Mouse (Mus musculus) lung, postnatal 36 days (tissue): ENCODE measurements around the gene Acp7.
"Not testable (repeated sequence)": the region's sequence is repeated elsewhere in the genome, so short reads cannot be mapped to it uniquely, and the experiment has no call there.

Source experiments
- DNase-seq: peaks from one replicate; pipeline ENCODE4 v3.0.0; 2022; ENCODE audit warnings: mixed read lengths

The Acp7 gene

DNA sequence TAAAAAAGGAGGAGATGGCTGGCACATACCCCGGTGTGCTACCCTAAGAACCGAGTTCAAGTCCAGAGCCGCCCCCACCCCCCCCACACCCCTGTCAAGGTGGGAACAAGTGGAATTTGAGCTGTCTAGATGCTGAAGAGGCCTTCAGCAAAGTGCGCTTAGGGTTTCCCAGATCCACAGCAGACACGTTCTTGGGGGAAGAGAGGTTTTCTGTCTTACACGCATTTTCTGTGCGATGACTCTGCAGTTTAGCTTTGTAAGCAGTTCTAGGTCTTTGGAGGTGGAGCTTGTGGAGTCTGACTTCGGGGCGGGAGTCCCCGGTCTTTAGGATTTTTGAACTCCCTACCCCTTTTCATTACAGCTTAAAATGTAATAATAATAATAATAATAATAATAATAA is at the start of gene Acp7:
Acp7 (minus strand) TSS at position 260 of the 400 bp plus-strand sequence.
- DNase-seq: no peak

GRCm38 (mm10) chr7:28677624-28678023 is 46.5 kb upstream of the Acp7 start:
- DNase-seq: no peak

DNA sequence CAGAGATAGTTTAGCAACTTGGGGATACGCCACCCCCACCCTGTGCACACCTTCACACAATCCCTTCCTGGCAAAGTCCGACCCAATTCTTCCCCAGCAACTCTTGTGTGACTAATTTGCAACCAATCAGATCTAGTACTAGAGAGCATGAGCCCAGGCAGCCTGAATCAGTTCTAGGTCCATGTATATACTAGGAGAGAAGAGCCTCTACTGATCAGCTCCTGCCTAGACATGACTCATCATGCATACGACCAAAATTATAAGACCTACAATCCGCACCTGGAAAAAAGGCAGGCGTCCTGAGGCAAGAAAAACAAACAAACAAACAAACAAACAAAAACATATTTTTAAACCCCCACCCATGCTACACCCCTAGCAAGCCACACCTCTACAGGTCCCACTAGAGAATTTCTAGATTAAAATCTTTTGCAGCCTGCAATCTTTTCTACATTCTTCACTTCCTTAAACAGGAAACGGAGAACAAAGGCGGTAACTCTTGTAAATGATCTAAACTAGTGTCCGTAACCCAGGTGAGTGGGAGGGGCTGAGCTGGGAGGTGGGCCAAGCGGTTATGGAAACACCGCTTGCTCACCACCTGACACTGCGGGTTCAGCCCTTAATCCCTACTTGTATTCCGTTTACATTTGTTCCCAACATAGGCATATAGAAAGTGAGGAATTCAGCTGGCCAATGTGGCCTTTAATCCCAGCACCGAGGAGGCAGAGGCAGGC is 45.8 kb upstream of the Acp7 start:
- peak; percentile 23 for DNase-seq

DNA sequence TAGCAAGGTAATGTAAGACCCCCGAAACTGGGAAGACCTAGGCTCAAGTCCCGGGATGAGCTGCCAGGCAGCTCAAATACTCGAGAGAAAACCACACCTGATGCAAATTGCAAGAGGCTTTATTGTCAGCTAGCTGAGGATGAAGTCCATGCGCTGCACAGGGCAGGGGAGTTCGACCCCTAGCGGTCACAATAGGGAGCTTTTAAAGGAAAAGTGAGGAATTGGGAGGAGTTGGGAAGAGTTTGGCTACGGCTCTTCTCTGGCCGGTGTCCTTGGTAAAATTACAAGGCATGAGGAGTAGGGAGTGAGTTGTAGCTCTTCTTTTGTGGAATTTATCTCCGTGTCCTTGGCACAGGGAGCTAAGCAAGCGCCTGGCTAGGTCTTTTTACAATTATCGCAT is 44.6 kb upstream of the Acp7 start:
- DNase-seq: peak; percentile 52

- no peak for DNase-seq
These were observed 43.9 kb upstream of the Acp7 start for GRCm38 (mm10) chr7:28674994-28675393.

DNA sequence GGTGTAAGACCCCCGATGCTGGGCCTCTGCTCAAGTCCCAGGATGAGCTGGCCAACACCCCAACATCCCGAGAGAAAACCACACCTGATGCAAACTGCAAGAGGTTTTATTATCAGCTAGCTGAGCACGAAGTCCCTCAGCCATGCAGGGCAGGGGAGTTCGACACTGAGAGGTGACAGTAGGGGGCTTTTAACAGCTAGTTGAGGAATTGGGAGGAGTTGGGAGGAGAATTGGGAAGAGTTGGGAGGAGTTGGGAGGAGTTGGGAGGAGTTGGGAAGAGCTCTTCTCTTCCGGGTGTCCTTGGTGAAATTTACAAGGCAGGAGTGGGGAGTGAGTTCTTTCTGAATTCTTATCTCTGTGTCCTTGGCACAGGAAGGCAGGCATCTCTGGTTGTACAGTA is 41.7 kb upstream of the Acp7 start:
- DNase-seq: not testable (repeated sequence)

DNA sequence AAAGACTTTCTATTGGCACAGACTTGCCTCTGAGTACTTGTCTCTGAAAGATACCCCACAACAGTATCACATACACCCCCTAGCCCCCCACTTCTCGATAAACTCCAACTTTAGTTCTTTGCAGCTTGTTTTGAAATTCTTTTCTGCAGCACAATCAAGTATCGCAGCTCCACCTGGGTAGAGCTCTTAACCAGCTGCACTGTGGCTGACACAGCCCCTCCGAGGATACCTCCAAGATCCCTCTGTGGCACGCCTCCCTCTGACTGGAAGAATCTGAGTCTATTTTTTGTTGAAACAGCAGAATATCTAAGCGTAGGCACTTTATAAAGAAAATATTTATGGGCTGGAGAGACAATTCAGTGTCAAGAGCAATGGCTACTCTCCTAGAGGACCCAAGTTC is 41.1 kb upstream of the Acp7 start:
- no peak for DNase-seq

- DNase-seq: peak; percentile 27
These were observed 40.0 kb upstream of the Acp7 start for GRCm38 (mm10) chr7:28671172-28671571.

GRCm38 (mm10) chr7:28665620-28666579 is 34.8 kb upstream of the Acp7 start:
- peak; percentile 8 for DNase-seq

DNA sequence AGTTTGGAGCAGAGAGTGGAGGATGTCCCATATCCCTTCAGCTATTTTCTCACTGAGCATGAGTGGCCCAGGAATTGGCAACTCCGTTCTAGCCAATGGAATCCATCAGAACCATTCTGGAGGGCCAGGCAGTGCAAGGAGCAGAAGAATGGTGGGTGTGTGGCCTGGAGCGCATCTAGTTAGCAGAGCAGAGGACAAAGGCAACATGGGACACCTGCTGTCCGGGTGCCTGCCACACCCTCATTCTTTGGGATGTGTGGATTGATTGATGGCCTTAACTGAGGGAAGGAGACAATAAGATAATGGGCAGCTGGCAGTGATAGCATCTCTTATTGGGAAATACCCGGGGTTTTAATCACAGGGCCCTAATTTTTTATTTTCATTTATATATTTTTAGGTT is 25.3 kb upstream of the Acp7 start:
- no peak for DNase-seq

GRCm38 (mm10) chr7:28651157-28651556 is 20.0 kb upstream of the Acp7 start:
- DNase-seq: peak; percentile 8

DNA sequence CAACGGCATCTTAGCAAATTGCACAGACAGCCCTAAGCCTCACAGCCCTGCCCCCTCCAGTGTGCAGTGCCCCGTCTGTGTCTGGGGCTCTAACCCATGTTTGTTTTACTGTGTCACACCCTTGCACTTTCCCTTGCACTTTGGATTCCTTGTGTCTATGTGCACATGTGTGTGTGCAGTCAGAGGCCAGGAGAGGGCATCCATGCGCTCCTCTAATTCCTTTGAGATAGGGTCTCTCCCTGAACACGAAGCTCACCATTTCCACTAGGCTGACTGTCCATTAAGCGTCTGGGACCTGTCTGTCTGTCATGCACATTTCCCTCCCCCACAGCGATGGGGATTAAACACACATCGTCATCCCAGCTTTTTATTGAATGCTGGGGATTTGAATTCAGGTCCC is 15.9 kb upstream of the Acp7 start:
- no peak for DNase-seq

DNA sequence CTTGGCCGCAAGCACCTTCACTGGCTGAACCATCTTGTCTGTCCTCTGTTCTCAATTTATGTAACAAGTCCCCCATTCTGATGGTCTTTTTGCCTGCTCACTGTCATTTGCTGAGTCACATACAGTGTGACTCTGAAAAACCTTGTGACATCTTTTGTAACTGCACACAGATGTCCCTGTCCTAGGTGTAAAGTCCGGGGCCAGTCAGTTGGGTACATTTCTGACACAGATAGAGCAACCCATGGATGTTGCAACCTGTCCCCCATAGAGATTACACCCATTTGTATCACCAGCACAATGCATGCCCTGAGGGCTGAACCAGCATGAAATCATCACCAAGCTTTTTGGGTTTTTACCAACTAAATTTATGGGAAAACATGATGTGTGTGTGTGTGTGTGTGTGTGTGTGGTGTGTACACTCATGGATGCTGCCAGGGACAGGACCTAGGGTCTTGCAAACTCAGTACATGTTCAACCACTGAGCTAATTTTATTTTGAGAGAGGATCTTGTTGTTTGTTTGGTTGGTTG is 14.9 kb upstream of the Acp7 start:
- DNase-seq: no peak

GRCm38 (mm10) chr7:28645366-28645765 is 14.2 kb upstream of the Acp7 start:
- no peak for DNase-seq

DNA sequence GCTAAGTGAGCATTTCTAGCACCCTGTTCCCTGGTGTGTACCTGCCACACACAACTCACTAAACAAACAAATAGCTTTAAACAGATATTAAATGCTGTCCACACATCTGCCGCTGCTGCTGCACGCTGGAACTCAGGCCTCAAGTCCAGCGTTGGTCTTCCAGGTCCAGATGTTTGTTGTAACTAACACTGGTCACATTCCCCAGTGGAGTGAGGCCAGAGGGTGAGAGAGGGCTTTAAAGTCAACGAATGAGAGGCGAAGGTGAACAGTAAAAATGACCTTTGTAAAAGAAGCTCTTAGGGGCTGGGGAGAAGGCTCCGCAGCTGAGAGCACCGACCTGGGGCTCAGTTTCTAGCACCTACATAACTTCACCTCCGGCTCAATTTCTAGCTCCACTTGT is 10.4 kb upstream of the Acp7 start:
- peak; percentile 51 for DNase-seq

GRCm38 (mm10) chr7:28637511-28637910 is 6.4 kb upstream of the Acp7 start:
- no peak for DNase-seq

DNA sequence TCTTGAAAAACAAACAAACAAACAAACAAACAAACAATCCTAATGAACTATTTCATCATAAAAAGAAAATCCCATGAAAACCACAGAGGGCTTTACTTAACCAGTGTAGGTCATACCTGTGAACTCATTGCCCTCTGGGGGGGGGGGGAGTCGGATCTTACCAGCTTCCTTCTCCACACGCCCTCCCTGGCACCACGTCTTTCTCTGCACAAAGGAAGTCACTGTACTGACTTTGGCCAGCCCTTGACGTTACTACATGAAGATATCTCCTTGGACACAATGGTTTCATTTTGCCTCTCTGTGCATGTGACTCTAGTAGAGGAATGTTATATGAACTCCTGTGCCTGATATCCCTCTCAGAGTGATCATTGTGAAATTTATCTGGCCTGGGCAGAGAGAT is 3.0 kb upstream of the Acp7 start:
- DNase-seq: no peak

- no peak for DNase-seq
These were observed 6.3 kb downstream of the Acp7 start for GRCm38 (mm10) chr7:28624791-28625190.

- DNase-seq: no peak
These were observed 11.9 kb downstream of the Acp7 start for GRCm38 (mm10) chr7:28619098-28619715.

DNA sequence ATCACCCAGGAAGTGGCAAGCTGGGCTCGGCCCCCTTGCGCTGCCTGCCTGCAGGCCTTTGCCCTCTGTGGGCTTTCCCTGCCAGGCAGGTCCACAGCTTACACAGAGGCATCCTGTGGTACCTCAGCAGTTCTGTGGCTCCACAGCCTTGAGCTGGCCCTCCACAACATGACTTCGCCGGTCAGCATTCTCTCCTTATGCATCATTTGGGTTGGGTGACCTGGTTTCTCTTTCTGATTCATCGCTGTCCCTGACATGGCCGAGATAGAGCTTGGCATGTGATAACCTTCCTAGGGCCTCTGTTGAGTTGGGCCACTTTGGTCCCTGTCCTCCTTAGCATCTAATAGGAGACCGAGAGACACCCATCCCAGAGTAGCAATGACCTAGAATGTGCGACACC is 25.2 kb downstream of the Acp7 start:
- DNase-seq: no peak

- not testable (repeated sequence) for DNase-seq
These were observed 27.3 kb downstream of the Acp7 start for GRCm38 (mm10) chr7:28603788-28604187.

DNA sequence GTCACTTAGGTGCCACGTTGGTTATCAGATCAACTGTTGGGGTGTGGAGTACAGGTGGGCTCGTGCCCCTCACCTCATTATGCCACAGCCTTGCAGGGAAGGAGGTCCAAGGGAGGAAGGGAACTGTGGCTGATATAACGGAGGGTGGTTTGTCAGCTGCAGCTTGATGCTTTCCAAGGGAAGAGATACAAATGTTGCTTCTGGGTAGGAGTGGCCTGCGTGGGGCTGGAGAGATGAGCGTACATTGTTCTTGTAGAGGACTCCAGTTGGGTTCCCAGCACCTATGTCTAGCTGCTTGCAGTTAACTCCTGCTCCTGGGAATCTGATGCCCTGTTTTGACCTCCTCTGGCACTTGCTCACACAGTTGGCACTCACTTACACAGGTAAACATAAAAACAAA is 28.0 kb downstream of the Acp7 start:
- DNase-seq: no peak

- DNase-seq: peak; percentile 82
These were observed 29.5 kb downstream of the Acp7 start for GRCm38 (mm10) chr7:28601668-28602067.
